Mouse (Mus musculus) bone marrow, adult 2 months (tissue): ENCODE measurements around the gene Gm28372. TPM values are rescaled to one million over a fixed set of nuclear protein-coding genes. Genes with fewer than 3 reads are reported as not detected.

Experiments
- H3K27ac ChIP-seq: fragments of 200-500 bp; 2 replicates; pipeline ENCODE4 v1.5.1; 2012; ENCODE audit warnings: low read depth, mild to moderate bottlenecking, control low read depth, inconsistent platforms, low read length; ENCODE audit not compliant: control insufficient read depth, poor library complexity, insufficient read depth
- H3K4me1 ChIP-seq: fragments of 200-500 bp; 2 replicates; pipeline ENCODE4 v1.6.1; 2011; ENCODE audit warnings: low read length; ENCODE audit not compliant: control insufficient read depth, insufficient read depth
- H3K4me3 ChIP-seq: fragments of 200-500 bp; replicated peaks from 2 replicates; pipeline ENCODE3; 2011; ENCODE audit warnings: mild to moderate bottlenecking, low read depth, low read length, control low read depth; ENCODE audit not compliant: control insufficient read depth
- CTCF ChIP-seq: fragments of 200-500 bp; IDR thresholded peaks from 2 replicates; pipeline ENCODE4 v1.5.1; 2011; ENCODE audit warnings: low read length, control low read depth; ENCODE audit not compliant: control insufficient read depth, insufficient read depth
- POLR2A ChIP-seq: fragments of 200-500 bp; IDR thresholded peaks from 2 replicates; pipeline ENCODE4 v1.6.1; 2011; ENCODE audit warnings: low read depth, mild to moderate bottlenecking, control low read depth, low read length, borderline replicate concordance; ENCODE audit not compliant: control insufficient read depth
- WGBS: fragments of 180-500 bp; shearing (Covaris S2); methylation state at CpG from one replicate; pipeline ENCODE4 v1.1.7; 2018; 5-methylcytosine and 5-hydroxymethylcytosine counted together
- polyA plus RNA-seq: library from polyadenylated mRNA; stranded (reverse); fragments of >200 nt; gene quantifications from 2 replicates; pipeline ENCODE4 v1.2.4, GENCODE M21; 2011; ENCODE audit warnings: low replicate concordance; ENCODE audit not compliant: missing spikeins, insufficient read depth, insufficient read length

Gene Gm28372
- polyA plus RNA-seq, 1 experiment: not detected

DNA sequence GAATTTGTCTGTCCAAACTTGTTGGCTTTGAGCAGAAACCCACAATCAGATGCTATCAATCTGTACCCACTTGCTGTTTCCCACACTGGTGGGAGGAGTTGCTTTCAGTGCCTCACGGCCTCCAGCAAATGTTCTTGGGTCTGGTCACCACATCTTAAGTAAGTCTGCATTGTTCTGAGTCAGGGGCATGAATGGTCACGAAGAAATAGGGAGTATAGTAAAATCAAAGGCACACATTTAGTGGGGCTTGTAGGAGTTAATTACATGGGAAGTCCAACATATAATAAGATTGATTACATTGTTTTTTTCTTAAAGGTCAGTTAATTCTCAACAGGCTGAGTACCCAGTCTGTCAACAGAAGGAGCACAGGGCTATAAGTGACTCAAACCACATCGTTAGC is 21.8 kb upstream of the Gm28372 start:
- no peak overlapping the region for H3K27ac ChIP-seq
- no peak for TF ChIP-seq POLR2A
- TF ChIP-seq CTCF: no peak
- no peak overlapping the region for H3K4me3 ChIP-seq
- H3K4me1 ChIP-seq: no peaks in the 10 kb centered on the region
- 53% methylated on average over 3 of the region's 3 CpGs for WGBS

DNA sequence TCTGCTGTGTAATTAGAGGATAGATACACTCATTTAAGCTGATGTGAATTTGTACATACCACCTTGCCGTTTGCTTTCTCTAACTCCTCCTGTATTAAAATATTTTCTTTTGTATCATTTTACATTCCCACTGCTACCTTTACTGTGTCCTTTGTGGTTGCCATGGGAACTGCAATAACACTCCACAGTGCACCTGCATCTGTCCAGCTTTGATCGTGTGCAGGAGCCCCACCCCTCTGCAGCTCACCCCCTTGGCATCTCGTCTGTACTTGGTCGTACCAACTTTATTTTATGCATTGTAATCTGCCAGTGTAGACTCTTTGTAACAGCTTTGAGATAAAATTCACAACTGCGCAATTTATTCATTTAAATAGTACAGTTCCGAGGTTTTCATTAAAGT is 21.1 kb upstream of the Gm28372 start:
- Histone ChIP-seq H3K4me3 (no peak overlapping the region), H3K27ac (no peak overlapping the region), H3K4me1 (no peaks in the 10 kb centered on the region)
- TF ChIP-seq POLR2A (no peak), CTCF (no peak)
- 66% methylated on average over 6 of the region's 6 CpGs for WGBS

DNA sequence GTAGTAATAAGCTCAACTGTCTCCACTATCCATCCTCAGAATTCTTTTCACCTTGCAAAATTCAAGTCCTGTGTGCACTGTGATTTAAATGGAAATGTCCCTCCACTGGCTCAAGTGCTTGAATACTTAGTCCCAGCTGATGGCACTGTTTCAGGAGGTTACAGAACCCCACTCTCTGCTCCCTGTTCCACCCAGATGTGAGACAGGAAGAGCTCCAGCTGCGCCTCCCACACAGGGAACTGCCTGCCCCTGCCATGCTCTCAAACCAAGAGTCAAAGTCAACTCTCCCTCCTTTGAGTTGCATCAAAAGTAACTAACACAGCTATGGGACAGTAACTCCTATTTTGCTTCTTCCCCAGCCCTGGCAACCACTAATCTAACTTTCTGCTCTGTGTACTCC is 18.8 kb upstream of the Gm28372 start:
- Histone ChIP-seq H3K27ac (no peak overlapping the region), H3K4me1 (no peaks in the 10 kb centered on the region), H3K4me3 (no peak overlapping the region)
- no peak for TF ChIP-seq POLR2A
- no peak for TF ChIP-seq CTCF
- 71% methylated on average over 1 of the region's 1 CpGs for WGBS

DNA sequence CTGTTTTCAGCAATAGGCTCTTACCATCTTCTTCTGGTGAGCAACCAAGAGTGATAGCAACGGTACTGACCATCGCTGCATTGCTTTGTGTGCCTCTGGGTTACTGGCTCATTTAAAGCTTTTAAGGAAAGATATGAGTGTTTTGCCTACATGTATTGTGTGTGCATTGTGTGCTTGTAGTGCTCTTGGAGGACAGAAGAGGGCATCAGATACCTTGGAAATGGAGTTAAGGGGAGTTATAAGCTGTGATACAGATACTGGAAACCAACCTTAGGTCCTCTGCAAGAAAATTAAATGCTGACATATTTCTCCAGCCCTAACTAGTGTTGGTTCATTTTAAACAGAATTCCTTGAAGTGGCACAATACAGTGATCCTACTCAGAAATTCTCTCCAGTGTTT is 16.2 kb upstream of the Gm28372 start:
- TF ChIP-seq CTCF: no peak
- TF ChIP-seq POLR2A: no peak
- 80% methylated on average over 2 of the region's 2 CpGs for WGBS
- Histone ChIP-seq H3K4me1 (no peaks in the 10 kb centered on the region), H3K27ac (no peak overlapping the region), H3K4me3 (no peak overlapping the region)

DNA sequence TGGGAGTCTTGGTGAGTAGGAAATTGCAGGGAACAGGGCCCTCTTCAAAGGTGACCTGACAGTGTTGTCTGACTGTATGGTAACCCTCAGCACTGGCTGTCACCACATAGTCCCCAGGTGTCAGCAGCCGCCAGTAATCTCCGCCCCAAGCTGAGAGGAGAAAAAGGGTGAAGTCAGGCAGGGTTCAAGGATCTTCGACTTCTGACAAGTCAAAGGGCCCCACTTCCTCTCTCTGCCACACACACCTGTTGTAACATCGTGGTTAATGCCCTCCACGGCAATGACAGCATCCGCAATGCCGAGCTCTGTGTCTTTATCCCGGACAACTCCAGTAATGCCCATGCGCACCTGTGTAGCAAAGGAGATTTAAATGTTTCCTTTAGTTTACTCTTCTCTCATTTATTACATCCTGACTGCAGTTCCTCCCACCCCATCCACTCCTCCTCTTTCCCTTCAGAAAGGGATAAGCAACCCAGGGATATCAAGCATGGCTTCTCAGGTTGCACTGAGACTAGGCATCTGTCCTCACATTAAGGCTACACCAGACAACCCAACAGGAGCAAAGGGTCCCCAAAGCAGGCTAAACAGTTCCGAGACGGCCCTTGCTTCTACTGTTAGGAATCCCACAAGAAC is 13.9 kb upstream of the Gm28372 start:
- TF ChIP-seq CTCF (no peak), POLR2A (no peak)
- no peak overlapping the region for H3K4me3 ChIP-seq
- WGBS: 64% methylated on average over 11 of the region's 11 CpGs
- no peaks in the 10 kb centered on the region for H3K4me1 ChIP-seq
- H3K27ac ChIP-seq: no peak overlapping the region

DNA sequence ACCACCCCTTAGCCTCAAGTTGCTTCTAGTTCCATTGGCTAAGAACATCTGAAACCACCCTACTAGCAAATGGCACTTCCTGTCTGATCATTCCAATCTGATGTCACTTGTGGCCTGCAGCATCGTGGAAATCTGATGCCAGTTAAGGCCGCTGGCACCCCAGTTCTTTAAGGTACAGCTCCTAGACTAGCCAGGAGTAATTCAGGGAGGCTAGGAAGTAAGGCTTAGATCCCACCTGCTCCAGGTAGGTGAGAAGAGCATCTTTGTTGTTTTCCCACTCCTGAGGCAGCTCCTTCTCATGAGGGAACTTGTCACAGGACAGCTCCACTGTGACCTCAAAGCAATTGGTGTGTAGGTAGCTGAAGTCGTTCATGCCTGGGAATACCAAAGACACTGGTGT is 12.2 kb upstream of the Gm28372 start:
- no peak overlapping the region for H3K4me3 ChIP-seq
- H3K27ac ChIP-seq: no peak overlapping the region
- TF ChIP-seq POLR2A: no peak
- no peak for TF ChIP-seq CTCF
- 68% methylated on average over 3 of the region's 3 CpGs for WGBS
- H3K4me1 ChIP-seq: no peaks in the 10 kb centered on the region

DNA sequence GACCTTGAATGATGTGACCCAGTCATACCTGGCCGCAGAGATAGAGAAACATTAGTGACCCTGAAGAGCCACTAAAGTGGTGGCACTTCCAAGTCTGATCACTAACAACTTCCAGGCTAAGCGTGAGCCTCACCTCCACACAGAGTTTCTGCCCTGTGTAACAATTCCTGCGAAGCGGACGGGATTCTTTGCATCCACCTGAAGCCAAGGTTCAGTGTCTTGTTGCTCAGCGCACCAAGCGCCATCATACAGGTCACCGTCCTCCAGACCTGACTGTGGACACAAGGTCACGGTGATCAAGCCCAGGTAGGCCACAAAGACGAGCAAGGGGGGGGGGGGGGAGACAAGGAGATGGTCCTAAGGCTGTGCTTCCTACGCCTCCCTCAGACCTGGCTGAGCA is 9.3 kb upstream of the Gm28372 start:
- Histone ChIP-seq H3K4me1 (no peaks in the 10 kb centered on the region), H3K4me3 (no peak overlapping the region), H3K27ac (no peak overlapping the region)
- no peak for TF ChIP-seq CTCF
- TF ChIP-seq POLR2A: no peak
- WGBS: 89% methylated on average over 11 of the region's 11 CpGs

DNA sequence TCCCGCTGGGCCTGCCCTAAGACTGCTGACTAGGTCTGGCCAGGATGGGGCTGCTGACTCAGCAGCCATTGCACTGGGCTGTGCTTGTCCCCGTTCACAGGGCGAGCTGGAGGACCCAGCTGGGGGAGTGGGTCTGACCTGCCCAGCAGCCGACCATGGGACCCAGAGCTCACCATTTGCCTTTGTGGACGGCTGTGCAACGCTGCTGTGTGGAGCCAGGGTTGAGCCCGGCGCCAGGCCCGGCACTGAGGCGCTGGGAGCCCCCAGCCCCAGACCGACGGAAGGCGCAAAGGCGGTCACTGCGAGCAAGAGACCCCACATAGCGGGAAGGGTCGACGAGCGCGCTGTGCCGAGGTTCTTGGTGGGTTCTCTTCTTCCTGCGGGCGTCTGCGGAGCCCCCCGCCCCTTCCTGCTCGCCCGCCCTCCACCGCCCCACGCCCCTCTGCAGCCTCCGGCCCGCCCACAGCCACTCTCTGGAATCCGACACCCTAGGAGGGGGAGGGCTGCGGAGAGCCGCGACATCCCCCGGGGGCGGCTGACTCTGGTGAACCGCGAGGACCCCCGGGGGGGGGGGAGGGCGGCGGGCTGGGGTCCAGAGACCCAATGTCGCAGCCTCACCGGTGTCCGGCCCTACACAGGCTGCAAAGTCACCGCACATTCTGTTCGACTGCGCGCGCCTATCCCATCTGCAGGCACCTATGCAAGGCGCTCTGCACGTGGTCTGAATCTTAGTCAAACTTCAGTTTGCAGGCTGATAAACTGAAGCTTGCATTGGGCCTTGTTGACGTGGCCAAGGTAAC is 7.7 kb upstream of the Gm28372 start, which contains the start of gene Cpxm1:
Cpxm1 (minus strand) TSS at position 389 of the 800 bp plus-strand sequence.
- no peak for TF ChIP-seq CTCF
- no peak; the same call in 1 of the 2 replicates for TF ChIP-seq POLR2A
- H3K4me3 ChIP-seq: no peak within 1 kb of the TSS
- H3K27ac ChIP-seq: no peak within 1 kb of the TSS
- 3% methylated on average over 46 of the region's 53 CpGs for WGBS
- no peaks in the 10 kb centered on the region for H3K4me1 ChIP-seq
